Mouse (Mus musculus) midbrain, embryonic 16.5 days (tissue): ENCODE results near the gene Slc7a5. TPM values are rescaled to one million over a fixed set of nuclear protein-coding genes. Genes with fewer than 3 reads are reported as not detected.

Experiments used
- ATAC-seq: fragments of 200-750 bp; cut with Nextera tagmentation; 2 replicates; pipeline ENCODE4 v1.8.0; 2017; ENCODE audit warnings: moderate TSS enrichment
- H3K27ac ChIP-seq: fragments of 300-500 bp; sonication (generic); 2 replicates; pipeline ENCODE4 v1.5.1; 2014; ENCODE audit warnings: mild to moderate bottlenecking, low read length, mixed read lengths
- H3K27me3 ChIP-seq: fragments of 300-500 bp; sonication (generic); 2 replicates; pipeline ENCODE4 v1.6.1; 2014; ENCODE audit warnings: low read depth, low read length, mixed read lengths; ENCODE audit not compliant: control insufficient read depth, insufficient read depth
- H3K36me3 ChIP-seq: fragments of 300-500 bp; sonication (generic); 2 replicates; pipeline ENCODE4 v1.6.1; 2014; ENCODE audit warnings: mild to moderate bottlenecking, low read length, moderate library complexity, mixed read lengths; ENCODE audit not compliant: control insufficient read depth, insufficient read depth
- H3K4me1 ChIP-seq: fragments of 300-500 bp; sonication (generic); 2 replicates; pipeline ENCODE4 v1.6.1; 2014; ENCODE audit warnings: mild to moderate bottlenecking, low read length, mixed read lengths; ENCODE audit not compliant: control insufficient read depth, insufficient read depth
- H3K4me2 ChIP-seq: fragments of 300-500 bp; sonication (generic); 2 replicates; pipeline ENCODE4 v1.6.1; 2014; ENCODE audit warnings: mild to moderate bottlenecking, low read length, mixed read lengths
- H3K4me3 ChIP-seq: fragments of 300-500 bp; sonication (generic); 2 replicates; pipeline ENCODE4 v1.5.1; 2014; ENCODE audit warnings: low read depth, mild to moderate bottlenecking, low read length, moderate library complexity, mixed read lengths
- H3K9ac ChIP-seq: fragments of 300-500 bp; sonication (generic); 2 replicates; pipeline ENCODE4 v1.6.1; 2014; ENCODE audit warnings: low read depth, low read length, mixed read lengths
- H3K9me3 ChIP-seq: fragments of 300-500 bp; sonication (generic); replicated peaks from 2 replicates; pipeline ENCODE4 v1.6.1; 2014; ENCODE audit warnings: mild to moderate bottlenecking, low read length, mixed read lengths; ENCODE audit not compliant: control insufficient read depth, poor library complexity, severe bottlenecking
- WGBS: fragments of 180-500 bp; shearing (Covaris S2); extraction: QIAGEN DNeasy Blood & Tissue Kit; methylation state at CpG from one replicate; pipeline ENCODE4 v1.1.7; 2014; 5-methylcytosine and 5-hydroxymethylcytosine counted together
- polyA plus RNA-seq: library from polyadenylated mRNA; unstranded; fragments of >200 nt; fragmentation: Nextera tagmentation; extraction: Ambion mirVana; gene quantifications from 2 replicates; pipeline ENCODE4 v1.2.1, GENCODE M21; 2015

Slc7a5 gene
- polyA plus RNA-seq, 1 experiment from 2014 or later: 50.8 TPM

GRCm38 (mm10) chr8:121931571-121931970 is 24.1 kb upstream of the Slc7a5 start:
- WGBS: 85% methylated on average over 7 of the region's 7 CpGs
- Histone ChIP-seq H3K4me3 (no peak overlapping the region), H3K27me3 (no peaks in the 10 kb centered on the region), H3K4me1 (peaks cover 10% of the 10 kb centered on the region), H3K9me3 (no peaks in the 10 kb centered on the region), H3K36me3 (no peaks in the 10 kb centered on the region), H3K27ac (no peak overlapping the region), H3K9ac (no peak overlapping the region), H3K4me2 (no peak overlapping the region)
- no peak for ATAC-seq

- Histone ChIP-seq H3K4me1 (peaks cover 5% of the 10 kb centered on the region), H3K4me3 (no peak overlapping the region), H3K9me3 (no peaks in the 10 kb centered on the region), H3K4me2 (no peak overlapping the region), H3K27ac (no peak overlapping the region), H3K36me3 (no peaks in the 10 kb centered on the region), H3K27me3 (no peaks in the 10 kb centered on the region), H3K9ac (no peak overlapping the region)
- ATAC-seq: no peak
- WGBS: 83% methylated on average over 4 of the region's 4 CpGs
Measured at GRCm38 (mm10) chr8:121930047-121930446, 22.6 kb upstream of the Slc7a5 start.

GRCm38 (mm10) chr8:121927316-121927715 is 19.8 kb upstream of the Slc7a5 start:
- no peaks in the 10 kb centered on the region for H3K36me3 ChIP-seq
- WGBS: 48% methylated on average over 8 of the region's 8 CpGs
- H3K27me3 ChIP-seq: no peaks in the 10 kb centered on the region
- H3K4me1 ChIP-seq: no peaks in the 10 kb centered on the region
- H3K4me3 ChIP-seq: no peak overlapping the region
- no peaks in the 10 kb centered on the region for H3K9me3 ChIP-seq
- H3K9ac ChIP-seq: no peak overlapping the region
- no peak overlapping the region for H3K4me2 ChIP-seq
- ATAC-seq: no peak
- H3K27ac ChIP-seq: no peak overlapping the region

- no peaks in the 10 kb centered on the region for H3K9me3 ChIP-seq
- no peak overlapping the region for H3K9ac ChIP-seq
- no peaks in the 10 kb centered on the region for H3K36me3 ChIP-seq
- no peak overlapping the region for H3K27ac ChIP-seq
- WGBS: 69% methylated on average over 8 of the region's 8 CpGs
- no peak overlapping the region for H3K4me3 ChIP-seq
- no peaks in the 10 kb centered on the region for H3K4me1 ChIP-seq
- no peaks in the 10 kb centered on the region for H3K27me3 ChIP-seq
- ATAC-seq: no peak
- H3K4me2 ChIP-seq: no peak overlapping the region
Measured at GRCm38 (mm10) chr8:121926266-121926665, 18.8 kb upstream of the Slc7a5 start.

- no peaks in the 10 kb centered on the region for H3K9me3 ChIP-seq
- 32% methylated on average over 10 of the region's 10 CpGs for WGBS
- H3K27ac ChIP-seq: no peak overlapping the region
- H3K4me1 ChIP-seq: no peaks in the 10 kb centered on the region
- no peak overlapping the region for H3K4me2 ChIP-seq
- no peaks in the 10 kb centered on the region for H3K27me3 ChIP-seq
- no peaks in the 10 kb centered on the region for H3K36me3 ChIP-seq
- H3K9ac ChIP-seq: no peak overlapping the region
- no peak overlapping the region for H3K4me3 ChIP-seq
- ATAC-seq: no peak
Measured at GRCm38 (mm10) chr8:121925624-121926023, 18.1 kb upstream of the Slc7a5 start.

- Histone ChIP-seq H3K4me3 (no peak overlapping the region), H3K9ac (no peak overlapping the region), H3K9me3 (no peaks in the 10 kb centered on the region), H3K36me3 (no peaks in the 10 kb centered on the region), H3K4me1 (no peaks in the 10 kb centered on the region), H3K27ac (no peak overlapping the region), H3K4me2 (no peak overlapping the region), H3K27me3 (no peaks in the 10 kb centered on the region)
- ATAC-seq: no peak
- WGBS: 86% methylated on average over 5 of the region's 5 CpGs
Measured at GRCm38 (mm10) chr8:121924681-121925080, 17.2 kb upstream of the Slc7a5 start.

GRCm38 (mm10) chr8:121922101-121922500 is 14.6 kb upstream of the Slc7a5 start:
- Histone ChIP-seq H3K4me3 (no peak overlapping the region), H3K4me2 (no peak overlapping the region), H3K9ac (no peak overlapping the region), H3K27ac (no peak overlapping the region; the same call in 1 of the 2 replicates), H3K36me3 (no peaks in the 10 kb centered on the region), H3K4me1 (no peaks in the 10 kb centered on the region), H3K9me3 (no peaks in the 10 kb centered on the region), H3K27me3 (no peaks in the 10 kb centered on the region)
- no peak for ATAC-seq
- 80% methylated on average over 8 of the region's 8 CpGs for WGBS

- H3K9ac ChIP-seq: no peak overlapping the region
- no peak overlapping the region for H3K4me2 ChIP-seq
- H3K27ac ChIP-seq: peak overlapping the region; percentile 47
- no peak overlapping the region for H3K4me3 ChIP-seq
- no peak for ATAC-seq
- H3K4me1 ChIP-seq: no peaks in the 10 kb centered on the region
- WGBS: 77% methylated on average over 8 of the region's 8 CpGs
- H3K9me3 ChIP-seq: no peaks in the 10 kb centered on the region
- no peaks in the 10 kb centered on the region for H3K27me3 ChIP-seq
- no peaks in the 10 kb centered on the region for H3K36me3 ChIP-seq
Measured at GRCm38 (mm10) chr8:121921582-121921981, 14.1 kb upstream of the Slc7a5 start.

GRCm38 (mm10) chr8:121919731-121920130 is 12.2 kb upstream of the Slc7a5 start:
- Histone ChIP-seq H3K9me3 (no peaks in the 10 kb centered on the region), H3K4me1 (no peaks in the 10 kb centered on the region), H3K9ac (no peak overlapping the region), H3K36me3 (no peaks in the 10 kb centered on the region), H3K27me3 (no peaks in the 10 kb centered on the region), H3K27ac (no peak overlapping the region), H3K4me3 (no peak overlapping the region), H3K4me2 (no peak overlapping the region)
- WGBS: 69% methylated on average over 3 of the region's 3 CpGs
- ATAC-seq: no peak

- Histone ChIP-seq H3K4me3 (no peak overlapping the region), H3K4me2 (no peak overlapping the region), H3K9me3 (no peaks in the 10 kb centered on the region), H3K9ac (no peak overlapping the region), H3K36me3 (no peaks in the 10 kb centered on the region), H3K4me1 (no peaks in the 10 kb centered on the region), H3K27ac (no peak overlapping the region), H3K27me3 (no peaks in the 10 kb centered on the region)
- 88% methylated on average over 4 of the region's 4 CpGs for WGBS
- no peak for ATAC-seq
Measured at GRCm38 (mm10) chr8:121919158-121919557, 11.7 kb upstream of the Slc7a5 start.
